Mouse (Mus musculus) kidney, postnatal 25 days (tissue): ENCODE measurements around the gene Xpo6.

ENCODE experiments used
- DNase-seq, 2 experiments: peaks; one replicate each; pipeline ENCODE4 v3.0.0; 2021; ENCODE audit warnings: mixed read lengths in 2 of 2

The Xpo6 gene

DNA sequence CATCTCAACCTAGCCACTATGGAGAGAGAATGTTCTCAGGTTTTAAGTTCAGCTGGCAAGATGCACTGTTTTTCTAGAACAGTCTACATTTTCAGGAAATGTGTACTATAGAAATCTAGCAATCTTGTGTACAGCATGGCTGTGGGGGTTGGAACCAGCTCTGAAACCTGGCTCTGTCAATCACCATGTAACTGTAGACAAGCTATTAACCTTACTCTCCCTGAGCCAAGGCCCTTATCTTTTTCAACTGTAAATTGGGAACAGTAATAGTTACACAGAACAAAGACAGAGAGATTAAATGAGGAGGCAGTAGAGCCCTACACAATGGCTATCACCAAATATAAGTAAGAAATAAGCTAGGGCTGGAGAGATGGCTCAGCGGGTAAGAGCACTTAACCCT, 8.8 kb downstream of the Xpo6 start:
- DNase-seq: no peak

DNA sequence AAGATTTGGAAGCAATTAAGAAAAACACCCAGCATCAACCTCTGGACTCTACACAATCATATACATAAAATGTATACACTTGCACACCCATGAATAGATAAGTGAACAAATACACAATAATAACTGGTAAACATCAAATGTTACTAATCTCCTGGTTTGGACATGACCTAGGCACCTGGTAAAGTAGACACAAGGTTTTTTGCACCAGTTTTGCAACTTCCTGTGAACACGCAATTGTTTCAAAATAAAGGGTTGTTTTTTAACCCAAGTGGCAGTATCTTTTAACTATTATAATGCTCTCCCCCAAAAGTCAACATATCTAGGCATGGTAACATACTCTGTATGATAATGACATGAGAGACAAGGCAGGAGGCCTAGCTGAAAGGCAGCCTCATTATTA, 10.8 kb downstream of the Xpo6 start:
- no peak for DNase-seq

DNA sequence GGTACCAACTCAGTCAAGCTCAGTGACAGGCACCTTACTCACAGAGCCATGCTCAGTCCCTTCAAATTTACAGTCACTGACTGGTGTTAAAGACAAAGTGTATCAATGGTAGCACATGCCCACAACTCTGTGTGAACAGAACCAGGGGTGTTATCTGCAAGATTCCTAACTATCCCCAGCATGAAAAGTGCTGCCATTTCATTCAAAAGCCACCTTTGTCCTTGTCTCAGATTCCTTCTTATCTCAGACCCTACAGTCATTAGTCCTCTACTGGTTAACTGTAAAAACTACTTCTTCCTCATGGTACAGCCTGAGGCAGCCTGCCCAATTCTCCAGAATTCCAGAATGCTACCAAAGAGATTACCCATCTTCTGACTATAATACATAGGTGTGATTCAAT, 14.3 kb downstream of the Xpo6 start:
- DNase-seq: no peak

DNA sequence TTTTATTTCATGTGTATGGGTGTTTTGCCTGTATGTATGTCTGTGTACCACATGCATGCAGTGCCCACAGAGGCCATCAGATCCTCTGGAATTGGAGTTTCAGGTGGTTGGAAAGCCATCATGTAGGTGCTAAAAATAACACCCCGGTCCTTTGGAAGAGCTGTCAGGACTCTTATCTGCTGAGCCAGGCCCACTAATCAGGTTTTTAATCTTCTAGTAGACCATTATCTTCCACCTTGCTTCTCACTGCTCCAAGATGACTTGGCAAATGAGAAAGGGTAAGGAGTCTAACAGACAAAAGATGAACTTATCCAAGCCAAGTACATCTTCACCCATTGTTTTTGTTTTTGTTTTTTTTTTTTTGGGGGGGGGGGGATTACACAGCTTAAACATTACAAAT, 16.7 kb downstream of the Xpo6 start:
- no peak for DNase-seq

DNA sequence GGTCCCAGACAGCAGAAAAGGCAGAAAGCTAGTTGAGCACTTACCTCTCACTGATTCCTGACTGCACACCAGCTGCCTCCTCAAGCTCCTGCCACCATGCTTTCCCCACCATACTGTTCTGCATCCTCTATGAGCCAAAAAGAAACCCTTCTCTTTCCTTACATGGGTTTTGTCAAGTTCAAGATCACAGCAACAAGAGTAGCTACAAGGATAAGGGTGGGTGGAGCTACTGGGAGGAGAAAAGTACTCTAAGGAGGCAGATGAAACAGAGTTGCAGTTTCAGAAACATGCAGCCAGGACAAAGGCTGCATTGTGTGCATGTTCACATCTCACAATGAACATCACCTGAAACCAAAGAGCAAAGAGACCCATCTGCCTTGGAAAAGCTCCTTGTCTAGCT, 18.8 kb downstream of the Xpo6 start:
- no peak for DNase-seq

DNA sequence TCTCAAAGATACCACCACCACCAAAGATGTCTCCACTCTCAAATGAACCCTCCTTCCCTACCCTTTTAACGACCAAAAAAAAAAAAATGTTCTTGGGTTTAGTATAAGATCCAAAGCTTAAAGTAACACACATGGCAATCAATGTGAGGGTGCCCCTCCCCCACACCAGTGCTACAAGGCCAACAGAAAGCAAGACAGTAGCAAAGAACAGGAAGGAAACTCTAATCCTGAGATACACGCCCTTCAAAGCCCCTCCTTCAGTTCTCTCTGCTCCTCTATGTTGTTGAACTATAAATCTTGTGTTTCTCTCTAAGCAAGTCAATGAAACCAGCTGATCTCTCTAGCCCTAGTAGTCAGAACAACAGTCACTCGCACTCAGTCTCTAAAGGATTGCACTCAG, 19.3 kb downstream of the Xpo6 start:
- peak; percentile 32 to 43 for DNase-seq

DNA sequence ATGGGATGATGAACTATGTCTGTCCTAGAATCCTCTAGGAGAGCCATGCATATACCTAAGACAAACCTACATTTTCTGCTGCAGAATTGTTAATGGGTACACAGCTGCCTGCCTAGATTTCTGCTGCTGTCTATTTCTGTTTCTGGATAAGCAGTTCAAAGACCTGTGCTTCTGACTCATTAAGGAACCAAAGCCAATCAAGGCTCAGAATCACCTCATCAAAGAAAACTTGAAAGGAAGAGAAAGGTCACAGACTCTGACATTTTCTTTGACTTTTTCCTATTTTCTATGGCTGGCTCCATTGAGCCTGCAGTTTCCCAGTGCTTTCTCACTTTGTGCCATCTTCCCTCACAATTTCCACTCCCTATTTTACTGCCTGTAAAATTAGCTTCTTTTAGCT, 21.5 kb downstream of the Xpo6 start:
- no peak for DNase-seq

DNA sequence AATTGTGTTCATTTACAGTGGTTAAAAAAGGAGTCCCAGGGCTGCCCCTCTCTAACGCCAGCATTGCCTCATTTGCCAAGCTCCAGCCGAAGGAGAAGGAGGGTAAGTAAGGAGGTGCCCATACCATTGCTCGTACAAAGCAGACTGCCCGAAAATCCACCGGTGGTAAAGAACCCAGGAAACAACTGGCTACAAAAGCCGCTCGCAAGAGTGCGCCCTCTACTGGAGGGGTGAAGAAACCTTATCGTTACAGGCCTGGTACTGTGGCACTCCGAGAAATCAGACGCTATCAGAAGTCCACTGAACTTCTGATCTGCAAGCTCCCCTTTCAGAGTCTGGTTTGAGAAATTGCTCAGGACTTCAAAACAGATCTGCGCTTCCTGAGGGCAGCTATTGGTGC, 24.3 kb downstream of the Xpo6 start:
- no peak for DNase-seq

DNA sequence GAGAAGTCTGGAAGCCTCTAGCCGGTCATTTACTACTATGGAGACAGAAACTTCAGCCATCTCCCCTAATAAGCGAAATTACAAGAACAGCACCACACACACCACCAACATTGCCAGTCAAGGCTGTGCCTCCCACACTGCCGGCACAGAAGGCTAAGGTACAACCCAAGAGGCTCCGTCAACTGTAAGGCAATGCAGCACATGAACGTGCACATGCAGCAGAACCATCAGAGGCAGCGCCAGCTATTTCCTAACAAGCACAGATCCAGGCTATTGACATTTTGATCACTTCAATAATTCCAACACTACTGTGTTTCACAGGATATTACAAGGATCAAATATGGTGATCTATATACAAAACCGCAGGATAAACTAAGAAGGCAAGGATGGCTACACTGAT, 24.8 kb downstream of the Xpo6 start:
- no peak for DNase-seq

DNA sequence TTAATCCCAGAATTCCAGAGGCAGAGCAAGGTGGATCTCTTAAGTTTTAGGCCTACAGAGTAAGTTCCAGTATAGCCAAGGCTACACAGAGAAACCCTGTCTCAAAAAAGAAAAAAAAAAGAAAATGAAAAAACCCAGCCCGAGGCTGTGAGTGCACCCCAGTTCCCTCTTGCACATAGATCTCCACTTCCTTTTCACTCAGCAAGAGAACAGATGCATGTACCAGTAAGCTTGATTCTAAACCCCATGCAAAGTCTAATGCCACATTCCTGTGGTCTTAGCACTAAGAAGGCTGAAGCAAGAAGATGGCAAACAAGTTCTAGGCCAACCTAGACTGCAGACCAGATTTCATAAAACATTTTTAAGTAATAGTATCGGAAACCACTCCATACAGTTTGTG, 25.4 kb downstream of the Xpo6 start:
- DNase-seq: no peak

DNA sequence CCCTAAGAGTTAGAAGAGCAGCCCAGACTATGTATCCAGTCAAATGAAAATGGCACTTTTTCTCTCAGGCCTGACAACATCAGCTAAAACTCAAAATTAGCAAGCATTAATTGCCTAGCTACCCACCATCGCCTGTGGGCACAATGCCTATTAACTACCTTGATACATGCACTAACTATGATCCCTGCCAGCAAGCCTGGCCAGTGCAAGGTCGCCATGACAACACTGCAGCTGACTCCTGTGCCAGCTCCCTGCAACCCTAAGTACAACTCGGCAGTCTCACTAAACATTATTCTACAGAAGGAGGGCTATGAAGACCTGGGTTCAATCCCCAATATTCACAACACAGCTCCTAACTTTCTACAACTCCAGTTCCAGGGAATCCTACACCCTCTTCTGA, 28.3 kb downstream of the Xpo6 start:
- DNase-seq: peak; percentile 58 to 71

DNA sequence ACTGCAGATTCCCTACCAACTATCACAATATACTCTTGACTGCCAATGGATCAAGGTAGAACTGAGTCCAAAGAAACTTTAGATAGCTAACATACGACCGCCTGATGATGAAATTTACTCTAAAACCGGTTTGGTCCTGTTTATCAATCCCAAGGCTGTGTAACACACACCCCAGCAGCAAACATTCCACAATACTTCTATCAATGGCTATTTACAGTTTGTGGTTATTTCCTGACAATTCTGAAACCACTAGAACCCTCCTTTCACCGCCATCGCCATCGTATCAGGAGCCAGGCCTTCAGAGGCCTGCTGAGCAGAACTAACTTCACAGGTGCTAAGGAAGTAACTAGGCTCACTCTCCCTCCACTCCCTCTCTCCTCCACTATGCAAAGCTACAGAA, 31.7 kb downstream of the Xpo6 start:
- no peak for DNase-seq

DNA sequence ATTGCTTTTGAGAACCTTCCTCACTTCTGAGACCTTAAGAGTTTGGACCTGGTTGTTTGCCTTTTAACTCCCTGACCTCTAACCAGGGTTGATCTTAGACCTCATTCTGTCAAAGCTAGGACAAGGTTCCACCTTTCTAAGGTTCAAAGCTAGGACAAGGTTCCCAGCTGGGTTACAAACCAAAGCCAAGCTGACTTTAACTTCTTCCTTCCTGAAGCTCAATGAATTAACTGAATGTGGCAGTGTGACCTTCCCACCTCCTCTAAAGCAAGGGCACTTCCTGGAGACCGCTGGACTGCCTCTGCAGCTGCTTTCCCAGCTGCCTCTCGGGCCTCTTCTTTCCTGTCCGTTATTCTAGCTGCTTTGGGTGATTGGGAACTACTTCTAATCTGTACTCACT, 32.9 kb downstream of the Xpo6 start:
- peak; percentile 23 to 44 for DNase-seq

DNA sequence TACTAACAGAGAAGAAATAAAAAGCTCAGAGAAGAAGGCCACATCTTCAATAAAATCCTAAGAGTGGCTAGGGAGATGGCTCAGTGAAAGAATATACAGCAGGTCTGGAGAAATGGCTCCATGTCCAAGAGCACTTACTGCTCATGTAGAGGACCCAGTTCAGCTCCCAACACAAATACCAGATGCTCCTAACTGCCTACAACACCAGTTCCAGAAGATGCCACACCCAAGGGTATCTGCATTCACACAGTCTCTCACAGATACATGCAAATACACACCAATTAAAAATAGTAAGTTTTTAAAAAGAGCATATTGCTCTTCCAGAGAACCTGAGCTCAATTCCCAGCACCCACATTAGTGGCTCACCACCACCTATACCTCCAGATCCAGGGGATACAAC, 33.7 kb downstream of the Xpo6 start:
- no peak for DNase-seq

DNA sequence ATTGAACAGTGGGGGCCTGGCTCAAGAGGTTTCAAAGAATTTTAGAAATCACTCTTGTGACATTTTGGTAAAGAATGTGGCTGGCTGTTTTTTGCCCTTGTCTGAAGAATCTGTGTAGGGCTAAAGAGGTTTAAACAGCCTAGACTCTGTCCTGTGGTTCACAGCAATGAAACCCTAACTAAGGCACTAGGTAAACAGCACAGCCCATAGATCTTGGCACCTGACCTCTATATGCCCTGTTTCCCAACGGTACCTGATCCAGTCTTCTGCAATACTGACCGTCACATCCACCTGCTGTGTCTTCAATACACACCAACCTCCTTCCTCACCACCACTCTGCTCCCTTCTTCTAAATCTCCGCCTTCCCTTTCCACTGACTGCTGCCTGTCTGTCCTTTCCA, 42.1 kb downstream of the Xpo6 start:
- DNase-seq: no peak

DNA sequence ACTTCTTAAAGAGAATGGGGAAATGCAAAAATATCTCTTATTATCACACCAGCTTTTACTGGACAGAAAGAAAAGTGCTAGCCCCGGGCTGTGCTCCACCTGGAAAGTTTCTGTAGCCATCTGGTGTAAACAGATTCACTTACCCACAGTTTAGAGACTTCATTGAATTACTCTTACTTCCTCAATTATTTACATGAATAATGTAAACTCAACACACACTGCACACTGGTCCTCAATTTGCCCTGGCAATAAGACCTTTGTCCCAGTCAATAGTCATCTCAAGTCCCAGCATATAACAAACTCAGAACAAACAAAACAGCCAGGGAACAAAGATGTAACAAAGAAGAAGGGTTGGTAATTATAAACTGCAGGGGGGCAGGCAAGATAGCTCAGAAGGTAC, 44.6 kb downstream of the Xpo6 start:
- DNase-seq: no peak

DNA sequence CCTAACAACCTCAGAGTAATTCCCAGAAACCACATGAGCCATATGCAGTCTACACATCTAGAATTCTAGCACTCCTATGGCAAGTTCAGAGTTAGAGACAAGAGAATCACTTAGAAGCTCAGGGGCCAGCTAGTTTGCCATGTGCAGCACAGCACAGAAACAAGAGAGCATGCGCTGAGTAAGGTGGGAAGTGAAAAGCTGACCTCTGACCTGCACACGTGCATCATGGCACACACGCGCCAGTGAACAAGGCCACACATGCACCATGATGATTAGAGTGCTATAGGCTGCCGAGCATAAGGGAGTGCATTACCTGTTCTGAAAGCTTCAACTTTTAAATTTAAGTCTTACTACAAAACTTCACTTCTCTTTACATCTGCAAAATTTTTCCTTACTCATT, 45.6 kb downstream of the Xpo6 start:
- DNase-seq: no peak

DNA sequence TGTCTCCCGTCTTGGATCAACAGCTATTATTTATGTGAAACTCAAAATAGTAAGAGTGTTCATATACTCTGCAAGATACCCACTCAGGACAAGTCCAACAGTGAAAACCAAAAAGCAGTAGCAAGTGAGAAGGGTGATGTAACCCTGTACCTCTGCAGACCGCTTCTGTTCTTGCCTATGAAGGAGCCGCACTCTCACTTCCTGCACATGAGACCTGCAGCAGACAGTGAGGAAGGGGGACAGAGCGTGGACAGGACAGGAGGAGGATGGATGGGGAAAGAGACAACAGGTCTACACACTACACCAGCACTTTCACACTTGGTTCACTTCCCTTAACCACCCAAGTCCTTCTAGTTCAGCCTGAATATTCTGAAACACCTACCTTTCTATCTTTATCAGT, 48.0 kb downstream of the Xpo6 start:
- DNase-seq: no peak

DNA sequence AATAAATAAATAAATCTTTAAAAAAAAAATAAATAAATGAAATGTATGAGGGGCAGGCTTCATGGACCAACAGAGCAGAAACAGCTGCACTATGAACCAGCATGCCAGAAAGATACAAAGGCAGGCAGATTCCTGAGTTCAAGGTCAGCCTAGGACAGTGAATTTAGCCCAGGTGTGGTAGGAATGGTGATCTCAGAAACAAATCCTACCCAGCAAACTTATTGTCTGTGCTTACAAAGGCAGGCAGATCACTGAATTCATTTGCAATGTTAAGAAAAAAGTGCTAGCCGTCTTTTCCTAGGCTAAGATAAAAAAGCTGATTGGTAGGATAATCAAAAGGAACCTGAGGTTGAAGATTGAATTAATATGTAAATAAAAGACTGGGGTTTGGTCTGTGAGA, 54.1 kb downstream of the Xpo6 start:
- no peak for DNase-seq

DNA sequence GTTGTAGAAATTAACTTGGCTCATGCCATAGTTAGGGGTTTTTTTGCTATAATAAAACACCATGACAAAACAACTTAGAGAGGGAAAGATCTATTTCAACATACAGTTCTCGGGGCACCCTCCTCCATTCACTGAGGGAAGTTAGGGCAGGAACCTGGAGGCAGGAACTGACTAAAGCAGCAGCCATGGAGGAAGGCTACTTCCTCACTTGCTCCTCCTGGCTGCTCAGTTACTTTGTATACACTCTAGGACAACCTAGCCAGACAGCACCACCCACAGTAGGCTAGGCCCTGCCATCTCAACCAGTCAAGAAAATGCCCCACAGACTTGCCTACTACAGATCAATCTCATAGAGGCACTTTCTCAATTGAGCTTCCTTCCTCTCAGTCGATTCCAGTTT, 55.9 kb downstream of the Xpo6 start:
- no peak for DNase-seq

DNA sequence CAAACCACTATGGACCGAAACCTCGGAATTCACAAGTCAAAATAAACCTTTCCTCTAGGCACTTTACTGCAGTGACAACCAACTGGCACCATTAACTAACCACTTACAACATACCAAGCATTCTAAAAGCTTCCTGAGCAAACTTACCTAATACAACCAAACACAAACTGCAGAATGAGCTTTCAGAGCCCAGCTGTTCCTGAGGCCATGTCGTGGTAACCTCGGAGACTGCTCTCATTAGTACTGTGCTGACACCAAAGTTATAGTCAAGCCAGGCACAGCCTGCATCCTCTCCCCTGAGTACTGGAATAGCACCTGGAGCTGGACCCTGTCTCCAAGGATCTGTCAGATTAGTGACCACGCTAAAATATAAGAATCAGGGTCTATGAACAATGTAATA, 62.5 kb downstream of the Xpo6 start:
- no peak for DNase-seq

DNA sequence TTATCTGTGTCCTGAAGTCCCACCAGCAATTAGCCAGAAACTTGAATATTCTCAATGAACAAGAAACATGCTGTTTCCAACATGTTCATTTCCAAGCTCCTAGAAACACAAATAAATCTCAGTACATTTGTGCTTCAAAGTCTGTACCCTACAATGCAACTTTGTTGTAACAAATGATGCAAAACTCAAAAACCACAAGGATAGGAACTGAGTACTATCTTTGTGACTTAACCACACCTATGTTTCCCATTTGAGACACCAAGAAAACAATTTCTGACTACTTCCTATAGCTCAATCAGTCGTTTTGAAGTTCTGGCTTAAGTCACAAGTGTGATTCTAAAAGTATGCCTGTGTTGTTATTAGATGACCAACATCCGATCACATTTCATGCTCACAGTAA, 64.9 kb downstream of the Xpo6 start:
- DNase-seq: no peak

DNA sequence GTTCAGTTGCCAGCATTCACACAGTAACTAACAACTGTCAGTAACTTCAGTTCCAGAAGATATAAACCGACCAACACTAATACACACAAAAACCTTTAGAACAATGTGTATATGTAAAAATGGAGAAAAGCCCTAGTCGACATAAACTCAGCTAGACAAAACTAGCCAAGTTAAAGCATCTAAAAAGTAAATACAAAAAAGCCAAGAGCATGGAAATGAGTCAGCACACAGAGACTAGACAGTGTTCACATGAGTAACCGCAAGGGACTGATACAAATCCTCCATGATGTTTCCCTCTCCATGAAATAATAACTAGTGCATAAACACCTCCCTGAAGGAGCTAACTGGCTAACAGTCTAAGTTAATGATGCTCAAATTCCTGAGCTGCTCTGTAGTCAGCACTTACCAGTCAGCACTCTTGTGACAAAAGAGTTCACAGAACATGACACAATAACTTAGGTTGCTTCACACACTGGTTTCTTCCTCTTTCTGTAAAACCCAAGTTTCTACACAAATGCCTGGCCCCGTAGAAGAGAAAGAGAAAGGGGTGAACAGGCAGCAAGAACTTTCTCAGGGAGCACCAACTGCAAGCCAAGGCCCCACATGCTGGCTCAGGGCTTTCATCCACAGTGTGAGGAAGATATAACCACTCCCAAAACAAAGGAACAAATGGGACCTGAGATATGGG, 65.5 kb downstream of the Xpo6 start:
- no peak for DNase-seq

DNA sequence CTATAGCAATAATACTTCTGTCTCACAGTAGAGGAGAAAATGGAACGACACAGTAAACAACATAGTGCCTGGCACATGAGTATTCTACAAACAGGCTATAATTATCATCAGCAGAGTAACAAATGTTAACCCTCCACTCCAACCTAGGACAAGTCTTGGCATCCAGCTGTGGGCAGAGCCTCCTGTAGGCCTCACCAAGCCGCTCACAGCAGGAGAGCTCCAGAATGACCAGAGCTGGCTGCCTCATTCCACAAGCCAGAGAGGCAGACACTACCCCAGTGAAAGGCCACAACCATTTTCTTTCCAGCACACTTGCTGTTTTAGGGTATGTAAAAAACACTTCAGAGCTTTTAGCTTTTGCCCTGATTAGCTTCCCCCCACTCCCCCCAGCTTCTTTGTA, 72.6 kb downstream of the Xpo6 start:
- DNase-seq: no peak

DNA sequence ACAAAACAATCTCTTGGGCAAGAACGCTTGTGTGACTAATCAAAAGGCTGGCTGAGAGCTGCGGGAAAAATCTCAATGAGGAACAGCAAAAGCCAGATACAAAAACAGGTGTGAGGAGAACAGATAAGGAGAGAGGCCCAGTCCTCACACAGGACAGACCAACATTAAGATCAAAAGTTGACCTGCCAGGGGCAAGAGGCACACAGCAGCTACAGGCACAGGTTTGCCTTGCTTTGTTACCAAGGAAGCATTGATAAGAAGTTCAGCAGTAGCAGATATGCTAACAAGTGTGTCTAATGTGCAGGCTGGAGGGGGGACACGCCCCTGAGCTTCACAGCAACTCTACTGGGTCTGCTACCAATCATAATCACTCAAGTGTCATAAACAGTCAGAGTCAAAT, 73.8 kb downstream of the Xpo6 start:
- no peak for DNase-seq

DNA sequence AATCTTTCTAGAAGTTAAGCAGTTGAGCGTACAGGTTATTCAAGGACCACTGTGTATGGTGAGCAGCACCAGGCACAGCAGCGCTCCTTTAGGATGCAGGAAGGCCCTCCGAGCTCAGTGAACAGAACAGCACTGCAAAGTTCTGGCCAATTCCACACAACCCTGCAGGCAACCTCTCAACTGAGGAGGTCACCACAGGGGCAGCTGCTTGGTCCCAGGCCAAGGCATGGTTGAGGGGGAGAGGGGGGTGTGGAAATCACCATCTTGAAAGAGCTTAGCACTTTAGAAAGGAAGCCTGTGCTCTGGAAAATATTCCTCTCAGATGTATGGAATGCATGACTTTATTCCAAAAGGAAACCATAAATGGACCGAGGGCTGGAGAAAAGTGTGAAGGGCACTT, 78.8 kb downstream of the Xpo6 start:
- peak in 1 of 2 experiments; percentile 26 for DNase-seq
